Mouse (Mus musculus) right cerebral cortex, postnatal 25 days (tissue): Measurements from ENCODE around the gene Cebpz.

Source experiments
- DNase-seq: peaks from one replicate; pipeline ENCODE4 v3.0.0; 2022

Cebpz gene

DNA sequence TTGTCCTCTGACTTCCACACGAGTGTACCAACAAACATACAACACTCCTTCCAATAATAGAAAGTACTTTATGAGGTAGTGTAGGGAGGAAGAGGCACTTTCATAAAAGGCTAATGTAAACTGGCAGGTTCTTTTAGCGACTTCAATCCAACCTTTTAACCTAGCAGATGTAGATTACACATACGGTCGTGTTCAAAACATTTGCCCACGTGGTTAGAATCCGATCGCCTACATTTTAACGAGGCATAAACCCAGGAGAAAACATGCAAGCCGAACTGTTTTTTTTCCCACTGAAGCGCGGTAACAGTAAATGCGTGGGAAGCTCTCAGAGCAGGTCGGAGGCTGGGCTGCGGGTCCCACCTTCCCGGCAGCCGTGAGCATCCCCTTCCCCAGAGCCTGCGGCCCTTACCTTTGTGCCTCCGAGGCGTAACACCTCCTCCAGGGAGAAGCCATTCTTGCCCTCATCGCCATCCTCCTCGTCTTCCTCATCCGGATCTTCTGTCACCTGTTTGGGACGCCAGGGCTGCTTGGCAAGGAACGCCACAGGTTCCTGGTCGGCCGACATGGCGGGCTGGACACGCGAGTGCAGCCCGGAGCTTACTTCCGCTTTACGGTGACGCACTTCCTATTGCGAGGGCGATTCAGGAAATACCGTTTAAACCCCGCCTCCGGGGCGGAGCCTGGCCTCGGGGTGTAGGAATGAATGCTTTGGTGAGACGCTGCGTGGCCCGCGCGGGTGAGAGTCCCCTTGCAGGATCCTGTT lies at the start of gene Cebpz, which contains the start of gene Ndufaf7:
TSS of gene Cebpz (minus strand) at position 601 of the 763 bp plus-strand sequence.
TSS of gene Ndufaf7 (plus strand) at position 671 of the 763 bp plus-strand sequence.
- peak; percentile 98 for DNase-seq

DNA sequence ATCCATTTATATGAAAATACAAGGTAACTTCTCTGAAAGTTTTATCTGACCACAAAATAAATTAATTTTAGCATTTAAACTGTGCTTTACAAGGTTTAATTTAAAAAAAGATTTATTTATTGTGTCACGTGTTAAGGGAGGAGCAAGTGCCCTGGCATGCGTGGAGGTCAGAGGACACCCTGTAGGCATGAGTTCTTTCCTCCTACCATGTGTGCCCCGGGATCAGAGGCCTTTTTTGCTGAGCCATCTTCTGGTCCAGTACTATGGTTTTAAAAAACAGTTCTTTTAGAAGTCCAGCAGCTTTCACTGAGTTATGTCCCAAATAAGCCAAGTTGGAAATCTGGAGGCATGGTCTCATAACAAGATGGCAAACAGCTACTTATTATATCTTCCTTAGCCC lies 46.9 kb upstream of the Cebpz start:
- no peak for DNase-seq

DNA sequence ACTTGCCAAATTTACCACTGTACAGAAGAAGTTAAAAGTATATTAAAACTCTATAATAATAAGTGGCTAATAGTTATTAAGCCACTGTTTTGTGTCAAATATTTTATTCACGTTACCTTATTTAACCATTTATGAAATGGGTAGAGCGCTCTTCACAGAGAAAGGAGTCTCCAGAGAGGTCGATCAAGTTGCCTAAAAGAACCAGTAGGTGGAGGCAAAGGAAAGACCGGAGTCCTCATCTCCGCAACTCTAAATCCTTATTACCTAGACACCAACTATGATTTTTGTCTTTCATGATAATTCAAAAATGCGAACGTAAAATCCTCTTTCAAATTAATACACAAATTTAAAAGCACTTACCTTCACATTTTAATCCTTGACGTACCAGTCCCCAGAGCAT lies 46.3 kb upstream of the Cebpz start:
- DNase-seq: no peak

DNA sequence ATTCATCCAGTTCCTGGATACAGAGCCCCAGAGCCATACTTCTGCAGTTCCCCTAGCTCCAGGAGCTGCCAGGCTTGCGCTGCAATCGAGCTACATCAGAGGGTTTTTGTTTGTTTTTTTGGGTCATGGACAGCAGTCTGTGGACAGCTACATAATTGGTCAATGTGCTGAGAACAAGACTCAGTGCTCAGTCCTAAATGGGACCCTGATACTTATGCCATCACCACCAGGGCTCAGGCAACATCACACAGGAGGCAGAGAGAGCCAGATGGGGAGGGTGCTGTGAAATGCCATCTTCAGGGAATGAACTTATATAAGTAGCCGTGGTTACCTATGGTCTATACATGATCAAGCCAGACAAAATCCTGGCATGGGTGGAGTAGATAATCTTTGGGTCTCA lies 31.6 kb upstream of the Cebpz start:
- DNase-seq: no peak

DNA sequence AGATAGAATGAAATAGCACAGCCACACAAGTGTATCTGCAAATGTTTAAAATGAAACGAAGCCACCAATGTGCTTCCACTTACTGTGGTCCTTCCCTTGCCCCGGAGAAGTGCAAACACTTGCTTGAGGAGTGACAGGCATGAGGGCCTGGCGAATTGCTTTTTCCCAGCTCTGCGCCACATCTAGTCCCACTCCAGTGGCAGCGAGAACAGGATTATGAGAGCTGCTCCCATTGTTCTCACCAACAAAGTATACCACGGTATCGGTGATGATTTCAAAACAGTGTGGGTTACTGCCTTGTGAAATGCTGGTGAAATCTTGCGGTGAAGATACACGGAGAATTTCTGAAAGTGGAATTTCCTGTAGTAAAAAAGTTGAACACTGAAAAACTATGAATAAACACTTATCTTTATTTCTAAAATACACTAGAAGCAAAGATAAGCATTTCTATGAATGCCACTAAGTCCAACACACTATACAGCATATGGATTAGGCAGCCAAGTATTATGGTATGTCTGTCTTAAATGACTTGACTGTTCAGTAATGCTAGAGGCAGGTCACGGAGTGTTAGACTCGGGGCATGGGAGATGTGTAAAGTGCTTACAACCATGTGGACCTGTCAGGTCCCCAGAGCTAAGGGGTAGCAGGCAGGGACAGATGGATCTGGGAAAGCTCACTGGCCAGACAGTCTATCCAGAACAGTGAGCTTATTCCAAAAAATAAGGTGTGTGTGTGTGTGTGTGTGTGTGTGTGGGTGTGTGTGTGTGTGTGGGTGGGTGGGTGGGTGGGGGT lies 29.4 kb upstream of the Cebpz start:
- no peak for DNase-seq

DNA sequence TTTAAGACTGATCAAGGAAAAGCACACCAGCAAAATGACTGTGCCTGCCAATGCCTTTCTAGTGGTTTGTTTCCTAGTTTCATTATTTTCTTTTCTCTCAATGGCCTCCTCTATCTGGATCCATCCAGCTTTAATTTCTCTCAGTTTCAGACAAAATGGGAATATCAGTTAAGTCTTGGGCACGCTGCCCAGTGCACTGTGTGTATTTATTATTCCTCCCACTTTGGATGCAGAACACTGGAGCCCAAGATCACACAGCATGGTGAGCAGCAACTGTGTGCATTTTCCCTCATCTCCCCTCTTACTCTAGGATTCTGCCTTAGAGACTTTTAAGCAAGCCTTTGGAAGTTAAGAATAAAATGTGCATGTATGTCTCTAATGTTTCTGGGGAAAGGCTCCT lies 27.5 kb upstream of the Cebpz start:
- no peak for DNase-seq

DNA sequence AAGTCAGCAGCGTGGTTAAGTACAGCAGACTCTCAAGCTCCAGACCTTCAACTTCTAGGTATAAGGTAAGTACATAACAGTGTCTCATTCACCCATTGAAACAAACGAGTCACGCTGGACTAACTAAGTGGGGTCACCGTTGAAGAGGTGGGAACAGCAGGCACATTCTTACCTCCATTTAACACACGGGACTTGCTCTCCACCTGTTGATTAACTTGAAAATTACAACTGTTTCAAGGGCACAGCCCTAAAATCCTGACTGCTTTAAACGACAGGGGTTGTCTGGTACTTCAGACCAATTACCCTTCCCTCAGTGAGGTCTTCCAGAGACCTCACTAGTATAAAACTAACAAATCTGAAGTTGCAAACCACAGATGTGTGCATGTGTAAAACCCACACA lies 22.6 kb upstream of the Cebpz start:
- DNase-seq: no peak

DNA sequence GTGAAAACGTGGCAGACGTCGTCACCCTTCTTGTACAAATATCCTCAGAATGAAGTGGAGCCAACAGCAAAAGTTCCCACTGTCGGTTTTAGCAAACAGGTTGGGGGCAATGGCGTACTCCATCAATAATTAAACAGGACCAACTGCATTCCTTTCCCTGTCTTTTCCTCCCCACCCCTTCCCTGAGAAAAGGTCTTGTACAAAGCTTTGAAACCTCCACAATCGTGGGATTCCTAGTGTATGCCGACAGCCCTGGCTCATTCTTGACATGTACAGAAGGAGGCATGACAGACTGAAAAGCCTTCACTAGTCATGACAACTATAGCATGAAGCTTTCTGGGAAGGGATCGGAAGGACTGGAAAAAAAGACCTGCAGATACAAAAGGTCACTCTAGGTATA lies 16.4 kb upstream of the Cebpz start:
- DNase-seq: no peak

DNA sequence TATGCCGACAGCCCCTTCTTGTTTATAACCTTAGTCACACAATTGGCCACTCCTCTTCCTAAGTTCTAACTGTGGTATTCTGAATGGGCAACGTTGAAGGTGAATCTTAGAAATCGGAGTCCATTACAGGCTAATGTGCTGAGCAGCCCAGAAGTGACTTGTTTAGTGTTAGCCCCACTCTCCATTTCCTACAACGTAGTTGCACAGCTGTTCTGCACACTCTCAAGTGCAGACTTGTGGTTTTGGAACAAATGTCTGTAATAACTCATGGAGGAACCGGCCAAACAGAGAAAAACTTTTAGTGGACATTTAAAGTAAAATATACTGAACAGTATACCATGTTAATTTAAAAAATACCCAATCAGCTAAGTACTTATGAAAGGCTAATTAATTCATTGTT lies 15.2 kb upstream of the Cebpz start:
- no peak for DNase-seq

DNA sequence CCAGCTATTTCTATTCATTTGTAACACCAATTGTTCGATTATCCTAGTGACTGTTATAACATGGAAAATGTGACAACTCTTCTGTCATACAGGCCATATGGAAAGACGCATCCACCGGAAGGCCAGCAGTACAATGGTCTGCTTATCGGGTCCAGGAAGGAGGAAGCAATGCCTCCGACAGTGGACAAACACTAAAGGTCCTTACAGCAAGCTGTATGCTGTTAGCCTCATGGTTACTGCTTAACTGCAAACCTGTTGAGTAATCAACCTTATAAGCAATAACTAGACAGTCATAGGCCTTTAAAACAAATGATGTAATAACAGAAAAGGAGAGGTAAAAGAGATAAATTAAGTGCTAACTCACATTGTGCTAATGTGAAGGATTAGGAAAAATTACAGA lies 14.4 kb upstream of the Cebpz start:
- DNase-seq: no peak

DNA sequence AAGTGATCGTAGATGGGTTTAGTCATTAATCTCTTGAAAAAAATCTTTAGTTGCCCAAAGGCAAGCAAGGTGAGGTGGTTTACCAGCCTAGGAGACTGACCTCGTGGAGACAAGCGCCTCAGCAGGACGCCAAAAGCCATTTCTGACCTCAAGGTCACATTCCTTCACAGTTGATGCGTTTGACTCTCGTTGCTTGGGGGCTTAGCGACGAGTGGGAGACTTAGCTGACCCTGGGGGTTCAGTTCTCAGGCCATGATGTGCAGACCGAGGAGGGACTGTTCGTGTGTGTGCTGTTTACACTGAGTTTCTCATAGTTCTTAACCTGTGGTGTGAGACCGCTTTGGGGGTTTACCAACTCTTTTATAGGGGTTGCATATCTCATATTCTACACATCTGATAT lies 5.7 kb upstream of the Cebpz start:
- DNase-seq: no peak

DNA sequence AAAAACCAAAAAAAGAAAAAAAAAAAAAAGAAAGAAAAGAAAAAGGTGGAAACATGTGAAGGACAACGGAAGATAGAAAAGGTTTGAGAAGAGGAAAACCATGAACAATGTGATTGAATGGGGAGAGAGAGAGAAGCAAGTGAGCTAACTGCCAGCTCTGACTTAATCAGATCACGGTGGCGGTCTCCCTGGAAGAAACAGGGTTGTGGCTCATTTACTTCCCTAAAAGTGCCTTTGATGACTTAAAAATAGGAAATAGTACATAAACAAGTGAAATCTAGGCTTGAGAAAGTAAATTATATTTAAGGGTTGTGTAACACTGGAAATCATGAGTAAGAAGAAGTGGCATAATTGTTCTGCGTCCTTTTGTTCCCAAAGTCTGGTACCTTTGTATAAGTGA lies 2.1 kb upstream of the Cebpz start:
- DNase-seq: no peak

DNA sequence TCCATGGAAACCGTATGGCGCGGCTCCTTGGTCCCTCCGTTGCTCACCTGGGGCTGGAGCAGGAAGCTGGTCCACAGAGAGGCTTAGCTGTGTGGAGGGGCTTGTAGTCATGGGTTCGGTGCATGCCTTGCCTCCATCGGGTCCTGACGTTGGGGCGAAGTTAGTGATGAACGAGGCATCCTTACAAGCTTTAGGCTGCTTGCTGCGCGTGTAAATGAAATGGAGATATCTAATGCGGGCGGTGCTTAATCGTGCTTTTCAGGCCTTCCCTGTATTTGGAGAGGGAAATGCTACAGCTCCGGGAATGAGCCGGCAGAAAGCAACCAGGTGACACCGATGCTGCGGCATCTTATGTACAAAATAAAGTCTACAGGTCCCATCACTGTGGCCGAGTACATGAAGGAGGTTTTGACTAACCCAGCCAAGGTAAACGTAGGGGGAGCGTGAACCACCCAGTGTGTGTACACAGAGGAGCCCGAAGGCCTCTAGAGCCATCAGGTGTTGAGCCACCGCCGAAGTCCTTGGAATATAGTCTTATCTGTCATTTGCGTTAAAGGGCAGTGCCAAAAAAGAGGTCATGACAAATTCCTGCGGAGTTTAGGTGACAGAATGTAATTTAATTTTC lies 475 bp upstream of the Cebpz start:
- no peak for DNase-seq

DNA sequence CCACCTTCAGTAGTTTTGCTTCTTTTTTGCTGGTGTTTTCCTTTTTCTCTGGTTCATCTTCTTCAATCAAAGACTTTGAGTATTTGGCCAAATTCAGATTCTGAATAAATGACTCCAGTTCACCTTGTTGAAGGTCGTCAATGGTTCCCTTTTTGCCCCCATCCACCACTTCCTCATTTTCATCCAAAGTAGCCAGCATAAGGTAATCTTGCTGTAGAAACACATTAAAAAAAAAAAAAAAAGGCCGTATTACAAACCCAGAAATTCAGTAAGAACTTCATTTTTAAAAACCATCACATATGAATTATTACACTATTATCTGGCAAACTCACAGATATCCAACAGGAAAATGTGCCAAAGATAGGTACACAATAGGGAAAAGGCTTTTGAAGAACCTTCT lies 1.0 kb downstream of the Cebpz start:
- no peak for DNase-seq

DNA sequence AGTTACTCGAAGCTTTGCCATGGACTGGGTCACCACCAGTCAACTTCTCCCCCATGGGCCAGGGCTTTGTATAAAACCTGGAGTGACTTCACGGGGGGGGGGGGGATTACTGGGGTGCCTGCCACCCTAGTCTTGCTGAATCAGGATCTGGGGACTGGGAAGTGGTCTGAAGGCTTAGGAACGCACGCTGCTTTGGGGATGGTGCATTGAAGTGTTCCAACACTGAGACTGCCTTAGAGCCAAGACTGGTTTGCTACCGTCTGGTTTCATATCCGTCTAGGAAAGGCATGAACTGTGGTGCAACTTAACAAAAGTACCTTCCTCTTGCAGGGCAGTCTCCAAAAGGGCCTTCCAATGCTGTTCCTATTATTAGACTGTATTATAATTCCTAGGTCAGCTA lies 19.2 kb downstream of the Cebpz start:
- no peak for DNase-seq

DNA sequence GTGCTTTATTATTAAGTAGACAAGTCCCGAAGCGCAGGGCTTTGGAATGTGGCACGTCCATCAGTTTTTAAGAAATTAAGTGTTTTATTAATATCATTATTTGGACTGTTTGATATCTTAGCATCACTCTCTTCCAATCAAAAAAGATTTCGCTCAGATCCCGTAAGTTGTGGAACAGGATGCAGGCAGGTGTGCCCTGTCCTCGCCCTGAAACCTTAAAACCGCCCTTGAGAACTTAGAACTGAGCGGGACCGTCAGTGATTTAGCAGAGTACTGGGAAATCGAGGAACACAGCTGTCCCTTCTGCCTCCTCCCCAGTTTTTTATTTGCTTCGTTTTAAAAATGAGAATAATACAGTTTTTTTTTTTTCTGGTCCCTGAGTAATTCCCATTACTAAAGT lies 20.0 kb downstream of the Cebpz start:
- no peak for DNase-seq

DNA sequence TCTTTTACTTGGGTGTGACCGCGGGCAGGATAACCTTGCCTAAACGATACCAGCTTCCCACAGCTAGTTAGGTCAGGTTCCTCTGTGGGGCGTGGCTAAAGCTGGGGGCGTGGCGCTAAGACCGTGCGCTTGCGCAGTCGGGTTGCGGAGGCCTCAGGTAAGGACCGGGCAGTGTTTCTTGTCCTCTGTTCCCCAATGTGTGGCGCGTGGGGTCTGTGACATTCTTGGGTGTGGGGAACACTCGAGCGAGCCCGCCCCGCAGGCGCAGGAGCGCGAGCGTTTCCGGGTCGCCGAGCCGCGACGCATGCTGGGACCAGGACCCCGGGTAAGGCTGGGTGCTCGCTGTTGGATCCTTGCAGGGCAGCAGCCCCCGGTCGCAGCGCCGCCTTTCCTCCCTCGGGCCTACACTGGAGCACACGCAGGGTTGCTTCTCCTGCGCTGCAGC lies 20.5 kb downstream of the Cebpz start, which contains the start of gene Cebpzos:
TSS of gene Cebpzos (plus strand) at position 132 of the 445 bp plus-strand sequence.
- peak; percentile 88 for DNase-seq

DNA sequence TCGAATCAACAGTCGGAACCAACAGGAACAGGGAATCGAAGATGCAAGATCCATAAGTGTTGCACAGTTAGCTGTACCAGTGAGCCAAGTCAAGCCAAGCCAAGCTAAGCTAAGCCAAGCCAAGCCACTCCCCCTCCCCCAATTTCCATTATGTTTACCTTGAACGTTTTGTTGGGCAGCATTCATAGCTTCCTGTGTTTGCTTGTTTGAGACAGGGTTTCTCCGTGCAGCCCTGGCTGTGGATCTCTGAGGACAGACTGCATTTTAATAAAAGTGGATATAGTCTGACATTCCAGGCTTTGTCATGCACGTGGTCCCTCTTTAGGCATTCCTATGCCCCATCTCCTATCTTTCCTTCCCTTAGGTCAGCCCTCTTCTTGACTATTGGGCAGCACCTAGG lies 21.1 kb downstream of the Cebpz start:
- DNase-seq: no peak

DNA sequence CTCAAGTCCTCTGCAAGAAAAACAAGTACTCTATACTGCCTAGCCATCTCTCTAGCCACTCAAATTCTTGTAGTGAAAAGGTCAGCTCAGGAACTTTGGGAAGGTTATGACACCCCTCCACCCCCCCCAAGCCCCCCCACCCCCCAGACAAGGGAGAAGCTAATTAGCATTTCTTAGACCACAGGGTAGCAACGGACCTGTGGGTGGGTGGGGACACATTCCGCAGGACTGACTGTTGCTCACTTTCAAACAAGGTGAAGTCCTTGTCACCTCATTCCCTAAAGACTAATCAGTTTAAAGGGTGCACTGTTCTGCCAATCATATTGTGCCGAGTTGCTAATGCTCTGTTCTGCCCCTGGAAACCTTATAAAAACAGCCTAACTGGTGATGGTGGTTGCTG lies 22.9 kb downstream of the Cebpz start:
- DNase-seq: no peak

DNA sequence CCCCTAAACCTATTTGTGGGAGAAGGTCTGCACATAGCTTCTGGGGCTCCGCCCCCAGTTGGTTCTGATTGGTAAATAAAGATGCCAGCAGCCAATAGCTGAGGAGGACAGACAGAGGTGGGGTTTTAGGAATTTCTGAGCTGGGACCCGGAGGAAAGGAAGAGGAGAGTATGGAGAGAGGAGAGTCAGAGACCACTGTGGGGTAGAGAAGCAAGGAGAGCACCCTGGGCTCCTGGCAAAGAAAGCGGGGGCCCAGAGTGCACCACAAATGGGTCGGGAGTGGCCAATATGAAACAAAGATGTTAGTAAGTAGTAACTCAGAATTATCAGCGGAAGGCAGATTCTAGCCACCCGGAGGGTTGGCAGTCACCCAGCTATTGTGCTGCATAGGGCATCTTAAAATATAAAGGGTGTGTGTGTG lies 24.0 kb downstream of the Cebpz start:
- DNase-seq: no peak

DNA sequence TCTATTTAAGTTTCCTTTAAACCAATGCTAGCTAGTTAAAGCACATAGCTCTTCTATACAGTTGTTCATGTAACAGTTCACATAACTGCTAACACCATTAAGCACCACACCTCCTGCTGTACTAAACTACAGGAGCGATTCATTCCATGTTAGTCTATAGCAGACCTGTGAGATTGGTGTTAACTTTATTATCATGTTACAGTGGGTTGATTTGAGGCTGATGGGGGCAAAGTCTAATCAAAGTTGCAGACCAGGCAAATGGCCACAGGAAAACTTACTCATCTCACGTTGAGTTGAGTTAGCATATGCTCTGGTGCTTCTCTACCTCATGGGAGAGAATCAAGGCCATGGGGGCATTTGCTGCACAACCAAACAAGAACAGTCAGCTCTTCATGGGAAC lies 27.5 kb downstream of the Cebpz start:
- DNase-seq: no peak

DNA sequence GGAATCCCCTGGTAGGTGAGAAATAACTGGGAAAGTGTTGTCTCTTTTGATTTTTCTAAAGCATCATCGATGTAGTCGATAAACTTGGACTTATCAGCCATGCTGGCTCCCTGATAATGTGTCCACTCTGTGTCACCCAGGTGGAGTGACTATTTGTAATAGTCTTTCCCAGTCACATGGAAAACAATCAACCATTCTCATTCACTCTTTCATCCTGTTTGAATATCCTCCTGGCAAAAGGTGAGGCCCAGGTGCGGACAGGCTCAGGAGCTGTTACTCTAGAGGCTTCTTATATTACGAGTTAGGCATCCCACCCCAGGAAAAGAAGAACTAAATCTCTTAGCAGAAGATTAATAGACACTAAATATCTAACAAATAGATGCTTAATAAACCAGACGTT lies 30.0 kb downstream of the Cebpz start, which contains the start of gene Sult6b1:
TSS of gene Sult6b1 (minus strand) at position 101 of the 400 bp plus-strand sequence.
- DNase-seq: no peak

DNA sequence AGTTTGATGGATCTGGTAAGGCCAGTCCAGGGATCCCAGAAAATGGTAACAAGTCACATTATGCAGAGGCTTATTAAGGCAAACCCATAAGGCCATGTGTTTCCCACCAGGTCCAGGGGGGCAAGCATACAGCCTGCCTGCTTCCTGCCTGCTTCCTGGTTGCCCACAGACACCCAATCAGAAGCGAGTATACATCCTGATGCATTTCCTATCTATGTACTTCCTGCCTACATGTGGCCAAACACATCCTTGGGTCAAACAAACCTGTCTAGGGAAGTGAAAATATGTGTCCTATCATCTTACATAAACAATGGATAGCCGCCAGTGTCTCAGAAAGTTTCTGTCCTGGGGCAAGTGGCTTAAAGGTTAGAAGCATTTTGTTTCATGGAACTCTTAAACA lies 33.7 kb downstream of the Cebpz start:
- no peak for DNase-seq

DNA sequence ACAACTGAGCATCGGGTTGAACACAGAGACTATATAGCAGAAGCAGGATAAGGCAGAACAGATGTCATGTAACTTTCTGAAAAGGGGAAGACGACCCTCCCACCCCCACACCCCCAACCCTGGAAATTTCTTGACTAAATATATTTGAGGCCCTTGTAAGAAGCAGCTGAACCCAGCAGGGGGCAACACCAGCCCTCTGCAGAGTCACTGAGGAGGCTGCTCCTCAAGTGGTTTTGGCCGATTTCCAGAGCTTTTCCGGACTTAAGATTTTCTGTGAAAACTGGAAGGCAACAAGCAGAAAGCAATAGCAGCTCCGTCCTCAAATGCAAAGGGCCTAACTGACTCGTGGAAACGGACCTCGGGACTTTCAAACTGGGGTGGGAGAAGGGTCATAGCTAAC lies 41.5 kb downstream of the Cebpz start:
- DNase-seq: no peak
